Mouse (Mus musculus) kidney, adult 2 months (tissue): ENCODE results near the gene Krcc1.

Experiments used
- CTCF ChIP-seq: fragments of 200-500 bp; conservative IDR thresholded peaks from 2 replicates; pipeline ENCODE4 v1.5.1; 2011; ENCODE audit warnings: low read depth, mild to moderate bottlenecking, control low read depth, low read length, moderate library complexity, mixed read lengths; ENCODE audit not compliant: insufficient read depth, insufficient read length
- POLR2A ChIP-seq: fragments of 200-500 bp; IDR thresholded peaks from one replicate; pipeline ENCODE4 v1.6.1; 2011; ENCODE audit warnings: low read depth, low read length, control low read depth

DNA sequence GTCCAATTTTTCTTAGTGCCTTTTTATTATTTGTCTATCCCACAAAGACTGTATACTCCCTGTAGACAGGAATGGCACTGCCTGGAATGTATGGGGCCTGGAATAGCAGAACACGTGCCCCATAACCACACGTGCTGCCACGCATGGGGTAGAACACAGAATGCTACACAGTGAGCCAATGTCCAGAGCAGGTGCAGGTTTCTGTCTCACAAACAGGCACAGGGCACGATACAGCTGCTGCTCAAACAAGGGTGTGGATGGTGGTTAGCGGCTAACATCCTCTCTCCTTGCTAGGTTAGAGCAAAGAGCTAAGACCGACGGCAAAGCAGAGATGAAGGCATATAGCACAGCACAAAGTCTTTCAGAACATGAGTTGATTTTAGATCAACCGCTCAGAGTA, 36.0 kb downstream of the Krcc1 start:
- no peak for TF ChIP-seq POLR2A
- no peak for TF ChIP-seq CTCF
